Mouse (Mus musculus) G1E (cell line): ENCODE measurements around the gene Tbc1d23.
A peak's percentile ranks its signal among the peaks of the same experiment; 100 is the strongest.

Experiments
- CTCF ChIP-seq: IDR thresholded peaks from 2 replicates; pipeline ENCODE4 v1.5.1; 2012; ENCODE audit warnings: low read depth, low read length, inconsistent platforms, mixed read lengths
- GATA1 ChIP-seq: IDR thresholded peaks from 2 replicates; pipeline ENCODE4 v1.6.1; 2012; ENCODE audit warnings: borderline replicate concordance, low read length, inconsistent platforms, mixed read lengths
- POLR2AphosphoS5 ChIP-seq: IDR thresholded peaks from 2 replicates; pipeline ENCODE4 v1.6.1; 2012; ENCODE audit warnings: low read depth, low read length, inconsistent platforms; ENCODE audit not compliant: insufficient replicate concordance
- TAL1 ChIP-seq: conservative IDR thresholded peaks from 2 replicates; pipeline ENCODE4 v1.6.1; 2012; ENCODE audit warnings: low read depth, low read length, inconsistent platforms, mixed read lengths

GRCm38 (mm10) chr16:57166611-57167513 lies 64.4 kb downstream of the Tbc1d23 start, which contains the start of gene Nit2:
- TF ChIP-seq GATA1 (no peak), CTCF (peak; percentile 73; the same call in 1 of the 2 replicates), TAL1 (no peak), POLR2AphosphoS5 (no peak)
